Mouse (Mus musculus): ENCODE results near the gene Pogz. TPM values are rescaled to one million over a fixed set of nuclear protein-coding genes. Genes with fewer than 3 reads are reported as not detected.
A peak's percentile ranks its signal among the peaks of the same experiment; 100 is the strongest.

Pogz gene
- polyA plus RNA-seq, 1 experiment from 2014 or later, result 25.0 TPM

DNA sequence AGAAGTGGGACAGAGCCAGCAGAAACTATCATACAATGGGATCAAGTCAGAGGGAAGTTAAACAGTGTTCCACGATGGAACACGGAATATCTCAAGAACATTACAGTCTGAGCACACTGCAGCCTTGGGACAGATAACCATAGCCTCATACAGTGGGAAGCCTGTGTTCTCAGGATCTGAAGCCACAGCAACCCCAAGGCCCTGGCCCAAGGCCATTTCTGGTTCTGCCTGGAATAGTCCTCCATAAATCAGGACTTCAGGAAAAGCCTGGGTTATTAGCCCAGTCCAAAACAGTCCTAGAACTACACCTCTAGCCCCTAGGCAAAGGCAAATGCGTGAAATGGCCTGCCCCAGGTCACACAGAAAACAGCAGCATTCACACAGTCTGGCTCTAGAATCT, 23.7 kb upstream of the Pogz start:
- Histone ChIP-seq H3K9ac (no peak overlapping the region), H3K4me3 (no peak overlapping the region), H3K4me2 (replicated peaks) (no peak overlapping the region), H3K27me3 (no peaks in the 10 kb centered on the region), H3K27ac (no peak overlapping the region), H3K4me1 (no peaks in the 10 kb centered on the region), H3K9me3 (no peaks in the 10 kb centered on the region), H3K36me3 (no peaks in the 10 kb centered on the region)
- ATAC-seq (ENCODE audit: low FRiP score, low read depth), result no peak
- 73% methylated on average over 3 of the region's 3 CpGs for WGBS

GRCm38 (mm10) chr3:94814063-94814462, 23.3 kb upstream of the Pogz start:
- Histone ChIP-seq H3K9me3 (no peaks in the 10 kb centered on the region), H3K4me3 (no peak overlapping the region), H3K9ac (no peak overlapping the region), H3K4me2 (replicated peaks) (no peak overlapping the region), H3K27me3 (no peaks in the 10 kb centered on the region), H3K4me1 (no peaks in the 10 kb centered on the region), H3K27ac (no peak overlapping the region), H3K36me3 (no peaks in the 10 kb centered on the region)
- no peak for ATAC-seq (ENCODE audit: low FRiP score, low read depth)
- WGBS, result 75% methylated on average over 4 of the region's 4 CpGs

DNA sequence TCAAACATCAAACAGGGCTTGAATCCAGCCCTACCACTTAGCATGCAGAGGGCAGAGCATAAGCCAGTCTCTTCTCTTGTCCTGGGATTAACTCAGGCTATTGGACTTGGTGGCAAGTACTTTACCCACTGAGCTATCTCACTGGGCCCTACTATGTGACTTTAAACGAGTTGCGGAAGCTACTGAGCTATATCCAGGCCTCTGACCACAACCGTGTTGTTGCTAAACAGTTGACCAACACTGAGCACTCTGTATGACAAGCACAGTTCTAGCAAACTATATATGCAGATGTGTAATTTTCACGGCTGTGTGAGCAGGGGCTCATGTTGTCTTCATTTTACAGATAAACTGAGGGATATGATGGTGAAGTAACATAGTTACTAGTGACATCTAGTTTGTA, 22.7 kb upstream of the Pogz start:
- Histone ChIP-seq H3K36me3 (no peaks in the 10 kb centered on the region), H3K9me3 (no peaks in the 10 kb centered on the region), H3K4me3 (no peak overlapping the region), H3K9ac (no peak overlapping the region), H3K27me3 (no peaks in the 10 kb centered on the region), H3K4me1 (no peaks in the 10 kb centered on the region), H3K4me2 (replicated peaks) (no peak overlapping the region), H3K27ac (no peak overlapping the region)
- ATAC-seq (ENCODE audit: low FRiP score, low read depth), result no peak
- WGBS, result 78% methylated on average over 4 of the region's 4 CpGs

DNA sequence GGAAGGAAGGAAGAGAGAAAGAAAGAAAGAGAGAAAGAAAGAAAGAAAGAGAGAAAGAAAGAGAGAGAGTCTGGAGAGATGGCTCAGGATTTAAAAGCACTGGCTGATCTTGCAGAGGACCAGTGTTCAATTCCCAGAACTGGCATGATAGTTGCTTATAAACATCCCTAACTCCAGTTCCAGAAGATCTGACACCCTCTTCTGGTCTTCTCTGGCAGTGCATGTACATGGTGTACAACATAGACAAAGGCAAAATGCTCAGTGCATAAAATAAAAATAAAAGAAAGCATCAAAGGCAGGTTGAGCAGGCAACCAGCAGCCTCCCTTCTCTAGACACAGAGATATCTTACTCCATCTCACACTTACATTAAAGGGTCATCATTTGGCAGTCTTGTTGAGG, 21.8 kb upstream of the Pogz start:
- H3K27ac ChIP-seq, result no peak overlapping the region
- no peak overlapping the region for H3K4me2 ChIP-seq (replicated peaks)
- no peaks in the 10 kb centered on the region for H3K27me3 ChIP-seq
- H3K9ac ChIP-seq, result no peak overlapping the region
- no peaks in the 10 kb centered on the region for H3K36me3 ChIP-seq
- no peaks in the 10 kb centered on the region for H3K4me1 ChIP-seq
- ATAC-seq (ENCODE audit: low FRiP score, low read depth), result no peak
- H3K4me3 ChIP-seq, result no peak overlapping the region
- H3K9me3 ChIP-seq, result no peaks in the 10 kb centered on the region

DNA sequence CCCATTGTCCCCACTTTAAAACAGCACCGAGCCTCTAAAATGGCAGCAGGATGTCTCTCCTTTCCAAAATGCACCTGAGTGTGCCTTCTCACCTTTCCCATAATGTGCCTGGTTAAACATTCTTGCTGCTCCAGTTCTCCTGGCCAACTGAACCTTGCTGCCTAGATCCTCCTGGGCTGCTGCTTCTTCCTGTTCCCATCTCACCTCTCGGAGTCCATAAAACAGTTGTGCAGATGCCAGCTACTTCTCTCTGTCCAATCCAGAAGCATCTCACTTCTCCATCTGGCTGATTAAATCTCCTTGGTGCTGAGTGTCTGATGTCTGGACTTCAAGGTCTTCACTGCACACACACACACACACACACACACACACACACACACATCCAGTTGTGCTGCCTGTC, 19.6 kb upstream of the Pogz start:
- H3K9me3 ChIP-seq, result no peaks in the 10 kb centered on the region
- no peaks in the 10 kb centered on the region for H3K27me3 ChIP-seq
- no peaks in the 10 kb centered on the region for H3K4me1 ChIP-seq
- ATAC-seq (ENCODE audit: low FRiP score, low read depth), result no peak
- no peak overlapping the region for H3K4me3 ChIP-seq
- no peak overlapping the region for H3K9ac ChIP-seq
- H3K4me2 ChIP-seq (replicated peaks), result no peak overlapping the region
- H3K27ac ChIP-seq, result no peak overlapping the region
- 72% methylated on average over 2 of the region's 2 CpGs for WGBS
- no peaks in the 10 kb centered on the region for H3K36me3 ChIP-seq

DNA sequence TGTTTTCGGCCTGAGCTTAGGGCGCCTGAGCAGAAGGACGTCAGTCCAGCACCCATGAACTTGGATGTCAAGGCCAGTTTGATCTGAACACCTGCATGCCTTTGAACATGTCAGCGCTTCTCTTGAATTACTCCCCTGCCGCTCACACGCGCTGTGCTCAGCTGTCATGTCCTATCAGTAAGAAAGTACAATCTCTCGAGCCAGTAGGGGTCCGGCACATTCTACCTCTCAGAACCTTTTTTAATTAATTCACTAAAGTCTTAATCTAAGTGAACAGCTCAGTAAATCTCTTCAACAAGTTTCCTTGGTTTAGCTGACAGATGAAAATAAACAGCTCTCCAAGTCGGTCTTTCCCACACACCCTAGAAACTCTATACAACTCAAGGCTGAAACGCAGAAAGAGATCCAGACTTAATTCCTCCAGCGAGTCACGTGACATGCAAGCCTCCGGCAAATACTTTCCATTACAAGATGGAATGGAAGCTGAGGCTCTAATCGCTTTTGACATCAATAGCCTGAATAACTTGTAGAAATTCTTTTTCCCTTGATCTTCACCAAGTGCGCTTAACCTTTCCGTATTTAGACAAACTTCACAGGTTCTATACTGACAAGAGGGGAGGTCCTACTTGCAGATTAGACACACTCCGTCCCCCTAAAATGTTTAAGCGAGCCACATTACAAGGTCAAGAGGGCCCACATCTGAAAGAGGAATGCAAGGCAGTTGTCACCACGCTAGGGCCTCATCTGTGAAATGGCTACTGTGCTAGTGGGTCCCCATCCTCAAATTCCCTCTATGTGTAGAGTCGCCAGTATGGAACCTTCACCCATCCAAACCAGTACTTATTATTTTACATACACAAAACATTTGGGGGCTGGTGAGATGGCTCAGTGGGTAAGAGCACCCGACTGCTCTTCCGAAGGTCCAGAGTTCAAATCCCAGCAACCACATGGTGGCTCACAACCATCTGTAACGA, 17.6 kb upstream of the Pogz start:
- H3K9me3 ChIP-seq, result peaks cover 3% of the 10 kb centered on the region
- WGBS, result 68% methylated on average over 24 of the region's 24 CpGs
- ATAC-seq (ENCODE audit: low FRiP score, low read depth), result no peak
- no peaks in the 10 kb centered on the region for H3K27me3 ChIP-seq
- H3K4me3 ChIP-seq, result no peak overlapping the region
- no peaks in the 10 kb centered on the region for H3K4me1 ChIP-seq
- 0 out of 2 replicates have a peak overlapping the region, but pooled peaks have one; percentile 1 for H3K4me2 ChIP-seq (replicated peaks)
- H3K36me3 ChIP-seq, result no peaks in the 10 kb centered on the region
- no peak overlapping the region; the same call in 1 of the 2 replicates for H3K27ac ChIP-seq
- no peak overlapping the region for H3K9ac ChIP-seq

DNA sequence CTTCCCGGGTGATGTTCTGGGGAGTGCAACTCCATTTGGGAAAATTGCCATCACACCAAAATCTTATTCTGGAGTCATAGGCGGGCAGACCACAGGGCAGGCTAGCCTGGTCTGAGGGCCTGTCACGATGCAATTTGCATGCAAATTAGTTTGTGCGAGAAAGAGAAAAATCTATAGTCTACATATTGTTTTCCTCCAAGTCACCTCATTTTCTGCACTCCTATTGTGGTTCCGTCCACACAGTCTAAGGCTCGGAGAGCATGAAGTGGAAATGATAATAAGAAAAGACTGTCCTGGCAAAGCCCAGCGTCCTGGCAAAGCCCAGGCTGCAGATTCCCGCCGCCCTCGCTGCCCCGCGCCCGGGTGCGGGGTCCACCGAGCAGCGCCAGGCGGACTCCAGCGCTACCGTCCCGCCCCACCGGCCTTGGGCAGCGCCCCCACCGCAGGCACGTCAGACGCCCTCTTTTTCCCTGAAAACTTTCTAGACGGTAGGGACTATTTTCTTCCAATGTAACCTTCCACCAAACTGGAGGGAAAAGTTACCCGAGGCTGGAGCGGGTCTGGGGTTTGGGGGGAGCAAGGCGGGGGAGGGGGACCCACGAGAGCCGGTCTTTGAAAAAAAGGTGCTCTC, 16.2 kb upstream of the Pogz start:
- H3K27me3 ChIP-seq, result no peaks in the 10 kb centered on the region
- peak overlapping the region; percentile 68 for H3K4me2 ChIP-seq (replicated peaks)
- ATAC-seq (ENCODE audit: low FRiP score, low read depth), result peak; percentile 83
- 2% methylated on average over 31 of the region's 31 CpGs for WGBS
- peak overlapping the region; percentile 64 for H3K4me3 ChIP-seq
- peak overlapping the region; percentile 93 for H3K9ac ChIP-seq
- H3K4me1 ChIP-seq, result no peaks in the 10 kb centered on the region
- H3K27ac ChIP-seq, result peak overlapping the region; percentile 88
- H3K9me3 ChIP-seq, result peaks cover 3% of the 10 kb centered on the region
- H3K36me3 ChIP-seq, result no peaks in the 10 kb centered on the region

DNA sequence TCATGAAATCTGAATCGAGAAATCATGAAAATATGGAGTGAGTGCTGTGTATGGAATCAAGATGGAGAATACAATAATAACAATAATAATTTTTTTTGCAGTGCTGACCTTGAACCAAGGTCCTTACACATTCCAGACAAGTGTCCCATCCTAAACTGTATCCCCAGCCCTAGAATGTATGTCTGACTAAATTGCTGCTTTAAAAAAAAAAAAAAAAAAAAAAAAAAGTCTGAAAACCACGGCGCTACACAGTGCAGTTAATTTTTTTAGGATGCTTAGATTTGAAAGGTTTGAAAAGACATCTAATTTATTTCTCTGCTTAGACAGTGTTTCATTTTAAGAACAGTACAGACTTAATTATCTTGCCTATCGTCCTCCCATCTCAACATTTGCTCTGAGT, 15.3 kb upstream of the Pogz start:
- peaks cover 3% of the 10 kb centered on the region for H3K9me3 ChIP-seq
- H3K27me3 ChIP-seq, result no peaks in the 10 kb centered on the region
- no peak for ATAC-seq (ENCODE audit: low FRiP score, low read depth)
- WGBS, result 81% methylated on average over 4 of the region's 4 CpGs
- H3K4me1 ChIP-seq, result no peaks in the 10 kb centered on the region
- H3K9ac ChIP-seq, result no peak overlapping the region
- H3K27ac ChIP-seq, result no peak overlapping the region
- peak overlapping the region; percentile 64; the same call in 1 of the 2 replicates for H3K4me3 ChIP-seq
- peak overlapping the region; percentile 68 for H3K4me2 ChIP-seq (replicated peaks)
- H3K36me3 ChIP-seq, result no peaks in the 10 kb centered on the region

- WGBS, result 83% methylated on average over 3 of the region's 3 CpGs
Measured at GRCm38 (mm10) chr3:94824110-94824509, 13.3 kb upstream of the Pogz start.

GRCm38 (mm10) chr3:94832100-94832499, 5.3 kb upstream of the Pogz start:
- Histone ChIP-seq H3K4me3 (no peak overlapping the region), H3K4me1 (no peaks in the 10 kb centered on the region), H3K4me2 (replicated peaks) (no peak overlapping the region), H3K9me3 (no peaks in the 10 kb centered on the region), H3K9ac (no peak overlapping the region), H3K36me3 (no peaks in the 10 kb centered on the region), H3K27ac (no peak overlapping the region), H3K27me3 (peaks cover 11% of the 10 kb centered on the region; the same call in 1 of the 2 replicates)
- ATAC-seq (ENCODE audit: low FRiP score, low read depth), result no peak
- WGBS, result 31% methylated on average over 9 of the region's 9 CpGs

More at GRCm38 (mm10) chr3:94824110-94824509, 13.3 kb upstream of the Pogz start:
- Histone ChIP-seq H3K27me3 (no peaks in the 10 kb centered on the region), H3K9ac (no peak overlapping the region), H3K9me3 (peaks cover 3% of the 10 kb centered on the region), H3K36me3 (no peaks in the 10 kb centered on the region), H3K4me1 (no peaks in the 10 kb centered on the region), H3K4me3 (no peak overlapping the region), H3K27ac (no peak overlapping the region), H3K4me2 (replicated peaks) (no peak overlapping the region)
- ATAC-seq (ENCODE audit: low FRiP score, low read depth), result no peak

GRCm38 (mm10) chr3:94832701-94833100, 4.7 kb upstream of the Pogz start:
- no peak for ATAC-seq (ENCODE audit: low FRiP score, low read depth)
- Histone ChIP-seq H3K4me3 (no peak overlapping the region), H3K4me2 (replicated peaks) (no peak overlapping the region), H3K9me3 (no peaks in the 10 kb centered on the region), H3K9ac (no peak overlapping the region), H3K36me3 (no peaks in the 10 kb centered on the region), H3K4me1 (no peaks in the 10 kb centered on the region), H3K27me3 (peaks cover 11% of the 10 kb centered on the region; the same call in 1 of the 2 replicates), H3K27ac (no peak overlapping the region)
- WGBS, result 75% methylated on average over 5 of the region's 5 CpGs

DNA sequence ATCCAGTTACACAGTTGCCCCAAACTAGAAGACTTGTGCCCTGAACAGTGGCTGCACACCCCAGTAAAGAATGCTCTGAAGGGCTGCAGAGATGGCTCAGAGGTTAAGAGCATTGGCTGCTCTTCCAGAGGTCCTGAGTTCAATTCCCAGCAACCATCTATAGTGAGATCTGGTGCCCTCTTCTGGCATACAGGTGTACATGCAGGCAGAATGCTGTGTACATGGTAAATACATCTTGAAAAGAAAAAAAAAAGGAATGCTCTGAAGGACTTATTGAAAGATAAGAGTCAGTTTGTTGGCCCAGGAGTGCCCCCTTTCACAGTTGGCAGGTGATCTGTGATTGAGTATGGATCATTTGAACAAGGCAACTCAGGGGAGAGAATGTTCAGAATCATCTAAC, 4.0 kb upstream of the Pogz start:
- peaks cover 11% of the 10 kb centered on the region; the same call in 1 of the 2 replicates for H3K27me3 ChIP-seq
- no peaks in the 10 kb centered on the region for H3K9me3 ChIP-seq
- ATAC-seq (ENCODE audit: low FRiP score, low read depth), result no peak
- H3K36me3 ChIP-seq, result no peaks in the 10 kb centered on the region
- H3K4me1 ChIP-seq, result no peaks in the 10 kb centered on the region
- H3K9ac ChIP-seq, result no peak overlapping the region
- no peak overlapping the region for H3K4me2 ChIP-seq (replicated peaks)
- no peak overlapping the region for H3K4me3 ChIP-seq
- H3K27ac ChIP-seq, result no peak overlapping the region

All from limb, embryonic 13.5 days (tissue).